Mouse (Mus musculus): ENCODE measurements around the gene Ip6k3. TPM values are rescaled to one million over a fixed set of nuclear protein-coding genes. Genes with fewer than 3 reads are reported as not detected.

Ip6k3 gene
- polyA plus RNA-seq, 1 experiment from 2014 or later: 0.18 TPM

DNA sequence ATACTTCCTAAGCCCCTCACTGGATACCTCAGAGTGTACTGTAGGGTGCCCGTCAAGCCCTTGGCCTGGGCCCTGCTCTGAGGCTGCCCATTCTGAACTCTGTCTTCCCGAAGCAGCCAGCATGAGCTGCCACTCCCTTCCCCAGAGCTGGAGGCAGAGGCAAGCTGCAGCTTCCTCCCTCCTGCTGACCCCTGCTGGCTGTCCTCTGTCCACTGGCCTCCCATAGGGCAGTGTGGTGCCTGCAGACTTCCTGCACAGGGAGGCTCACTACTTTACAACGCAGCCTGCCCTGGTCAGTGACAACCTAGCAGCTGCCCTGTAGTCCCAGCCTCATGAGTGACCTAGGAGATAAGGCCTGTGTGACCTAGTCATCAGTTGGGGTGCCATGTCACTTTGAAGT is 14.1 kb upstream of the Ip6k3 start:
- WGBS: 24% methylated on average over 3 of the region's 3 CpGs

DNA sequence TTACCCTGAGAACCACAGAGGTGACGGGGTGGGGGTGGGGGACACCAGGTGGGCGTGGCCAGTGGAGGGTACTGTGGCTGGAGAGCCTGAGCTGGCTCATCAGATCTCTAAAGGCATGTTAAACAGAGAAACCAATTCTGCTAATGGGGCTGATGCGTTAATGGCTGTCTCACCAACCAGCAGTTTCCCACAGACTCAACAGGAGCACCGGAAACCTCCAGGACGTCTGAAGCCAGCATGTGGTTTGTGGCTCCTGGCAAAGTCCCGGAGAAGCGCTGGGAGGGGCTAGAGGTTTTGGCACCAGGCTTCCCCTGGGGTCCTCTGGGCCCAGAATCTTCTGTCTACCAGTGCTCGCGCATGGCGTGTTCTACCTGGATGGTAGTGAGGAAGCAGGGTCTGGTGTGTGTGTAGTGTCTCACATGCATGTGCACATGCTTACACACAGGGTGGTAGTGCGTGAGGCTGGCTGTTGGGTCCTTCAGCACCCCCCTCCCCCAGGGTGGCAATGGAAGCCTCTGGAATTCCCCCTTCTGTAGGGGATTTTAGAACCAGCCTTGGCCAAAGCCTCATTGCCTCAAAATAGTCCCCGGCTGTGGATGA is 12.2 kb upstream of the Ip6k3 start:
- Histone ChIP-seq H3K4me2 (no peak overlapping the region), H3K36me3 (no peaks in the 10 kb centered on the region), H3K9me3 (replicated peaks) (0 out of 2 replicates have a peak, but pooled peaks cover 3% of the 10 kb centered on the region), H3K4me3 (no peak overlapping the region), H3K4me1 (replicated peaks) (peaks cover 9% of the 10 kb centered on the region; the same call in 1 of the 2 replicates), H3K9ac (no peak overlapping the region), H3K27me3 (replicated peaks) (no peaks in the 10 kb centered on the region; the same call in 1 of the 2 replicates), H3K27ac (ENCODE audit: poor library complexity, severe bottlenecking) (no peak overlapping the region)
- WGBS: 47% methylated on average over 12 of the region's 12 CpGs
- no peak for ATAC-seq (ENCODE audit: insufficient number of reproducible peaks, low FRiP score)

More for the DNA sequence above, 14.1 kb upstream of the Ip6k3 start:
- Histone ChIP-seq H3K4me3 (no peak overlapping the region), H3K9ac (no peak overlapping the region), H3K4me1 (replicated peaks) (0 out of 2 replicates have a peak, but pooled peaks cover 4% of the 10 kb centered on the region), H3K4me2 (no peak overlapping the region), H3K9me3 (replicated peaks) (0 out of 2 replicates have a peak, but pooled peaks cover 3% of the 10 kb centered on the region), H3K36me3 (no peaks in the 10 kb centered on the region), H3K27me3 (replicated peaks) (no peaks in the 10 kb centered on the region; the same call in 1 of the 2 replicates), H3K27ac (ENCODE audit: poor library complexity, severe bottlenecking) (no peak overlapping the region)
- ATAC-seq (ENCODE audit: insufficient number of reproducible peaks, low FRiP score): peak; percentile 59; the same call in 1 of the 2 replicates

- no peaks in the 10 kb centered on the region; the same call in 1 of the 2 replicates for H3K27me3 ChIP-seq (replicated peaks)
- no peak overlapping the region for H3K4me3 ChIP-seq
- H3K36me3 ChIP-seq: no peaks in the 10 kb centered on the region
- no peak for ATAC-seq (ENCODE audit: insufficient number of reproducible peaks, low FRiP score)
- H3K4me1 ChIP-seq (replicated peaks): peaks cover 9% of the 10 kb centered on the region; the same call in 1 of the 2 replicates
- H3K9ac ChIP-seq: no peak overlapping the region
- H3K27ac ChIP-seq (ENCODE audit: poor library complexity, severe bottlenecking): no peak overlapping the region
- H3K4me2 ChIP-seq: no peak overlapping the region
- H3K9me3 ChIP-seq (replicated peaks): 0 out of 2 replicates have a peak, but pooled peaks cover 3% of the 10 kb centered on the region
- WGBS: 84% methylated on average over 17 of the region's 17 CpGs
These were observed 11.0 kb upstream of the Ip6k3 start for GRCm38 (mm10) chr17:27178427-27179177.

- Histone ChIP-seq H3K4me3 (no peak overlapping the region), H3K27me3 (replicated peaks) (no peaks in the 10 kb centered on the region; the same call in 1 of the 2 replicates), H3K9ac (no peak overlapping the region), H3K9me3 (replicated peaks) (0 out of 2 replicates have a peak, but pooled peaks cover 3% of the 10 kb centered on the region), H3K4me1 (replicated peaks) (peaks cover 9% of the 10 kb centered on the region; the same call in 1 of the 2 replicates), H3K27ac (ENCODE audit: poor library complexity, severe bottlenecking) (no peak overlapping the region), H3K36me3 (no peaks in the 10 kb centered on the region), H3K4me2 (no peak overlapping the region)
- WGBS: 82% methylated on average over 9 of the region's 9 CpGs
- ATAC-seq (ENCODE audit: insufficient number of reproducible peaks, low FRiP score): no peak
These were observed 10.4 kb upstream of the Ip6k3 start for GRCm38 (mm10) chr17:27178019-27178418.

DNA sequence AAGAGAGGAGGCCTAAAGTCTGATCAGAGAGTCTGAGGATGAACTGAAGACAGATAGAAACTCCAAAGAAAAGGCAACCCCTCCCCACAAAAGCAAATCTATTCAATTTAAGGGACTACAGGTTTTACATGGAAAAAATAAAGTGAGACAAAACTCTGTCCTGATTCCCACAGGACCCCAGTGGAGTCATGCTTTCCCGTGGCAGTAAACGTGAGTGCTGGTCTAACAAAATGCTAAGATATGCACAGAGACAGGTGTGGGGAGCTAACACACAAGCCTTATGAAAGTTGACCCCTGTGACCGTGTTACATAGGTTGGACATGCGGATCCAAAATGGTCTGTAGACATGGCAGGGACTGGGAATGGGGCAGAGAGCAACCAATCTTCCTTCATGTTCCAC is 9.2 kb upstream of the Ip6k3 start:
- Histone ChIP-seq H3K9me3 (replicated peaks) (0 out of 2 replicates have a peak, but pooled peaks cover 3% of the 10 kb centered on the region), H3K36me3 (no peaks in the 10 kb centered on the region), H3K4me3 (no peak overlapping the region), H3K4me1 (replicated peaks) (peaks cover 9% of the 10 kb centered on the region; the same call in 1 of the 2 replicates), H3K27ac (ENCODE audit: poor library complexity, severe bottlenecking) (no peak overlapping the region), H3K4me2 (no peak overlapping the region), H3K27me3 (replicated peaks) (no peaks in the 10 kb centered on the region; the same call in 1 of the 2 replicates), H3K9ac (no peak overlapping the region)
- WGBS: 92% methylated on average over 4 of the region's 4 CpGs
- no peak for ATAC-seq (ENCODE audit: insufficient number of reproducible peaks, low FRiP score)

DNA sequence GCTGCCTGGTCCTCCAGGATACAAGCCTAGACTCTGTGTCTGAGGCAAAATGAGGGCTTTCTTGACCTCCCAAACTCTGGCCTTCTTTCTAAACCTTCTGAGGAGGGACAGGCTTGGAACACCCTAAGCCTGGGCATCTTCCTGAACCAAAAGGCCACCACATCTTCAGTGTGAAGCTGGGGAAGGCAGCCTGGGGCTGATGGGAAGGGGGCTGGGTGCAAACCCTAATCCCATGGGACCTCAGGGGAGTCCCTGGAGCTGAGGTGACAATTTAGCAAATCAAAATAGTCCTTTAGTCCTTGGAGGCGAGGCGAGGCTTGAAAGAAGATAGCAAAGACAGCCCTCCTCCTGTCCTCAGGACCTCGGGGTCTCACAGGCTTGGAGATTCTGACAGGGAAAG is 8.7 kb upstream of the Ip6k3 start:
- WGBS: 60% methylated on average over 3 of the region's 3 CpGs

DNA sequence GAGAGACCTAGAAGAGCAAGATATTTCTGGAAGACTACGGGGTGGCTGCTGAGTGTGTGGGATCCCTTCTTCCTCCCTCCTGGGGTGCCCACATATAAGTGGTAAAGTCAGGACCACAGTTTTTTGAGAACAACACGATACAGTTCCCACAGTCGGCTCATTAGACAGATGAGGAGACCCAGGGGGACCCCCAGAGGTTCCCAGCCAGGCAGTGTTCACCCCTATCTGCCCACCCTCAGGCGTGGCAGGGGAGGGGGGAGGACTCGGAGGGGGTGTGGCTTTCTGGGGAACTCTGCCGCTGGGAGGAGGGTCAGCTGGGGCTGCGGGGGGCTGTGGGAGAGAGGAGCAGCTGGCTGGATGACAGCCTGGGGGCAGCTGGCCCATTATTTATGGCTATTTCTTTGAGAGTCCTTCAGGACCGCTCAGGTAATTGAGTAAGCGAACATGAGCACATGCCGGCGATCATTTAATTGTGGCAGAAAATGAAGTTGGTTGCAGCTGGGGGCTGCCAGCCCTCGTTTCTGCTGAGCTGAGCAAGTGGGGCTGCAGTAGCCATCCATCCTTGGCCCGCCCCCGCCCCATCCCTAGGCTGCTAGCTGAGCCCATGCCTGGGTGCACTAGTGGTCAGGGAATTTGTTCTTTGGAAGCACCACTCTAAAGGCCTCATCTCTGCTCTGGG is 7.7 kb upstream of the Ip6k3 start:
- H3K9me3 ChIP-seq (replicated peaks): 0 out of 2 replicates have a peak, but pooled peaks cover 3% of the 10 kb centered on the region
- no peak for ATAC-seq (ENCODE audit: insufficient number of reproducible peaks, low FRiP score)
- H3K4me3 ChIP-seq: no peak overlapping the region
- H3K4me2 ChIP-seq: no peak overlapping the region
- 45% methylated on average over 14 of the region's 14 CpGs for WGBS
- H3K9ac ChIP-seq: no peak overlapping the region
- no peaks in the 10 kb centered on the region for H3K36me3 ChIP-seq
- peaks cover 4% of the 10 kb centered on the region; the same call in 1 of the 2 replicates for H3K27me3 ChIP-seq (replicated peaks)
- H3K4me1 ChIP-seq (replicated peaks): peaks cover 9% of the 10 kb centered on the region; the same call in 1 of the 2 replicates
- no peak overlapping the region for H3K27ac ChIP-seq (ENCODE audit: poor library complexity, severe bottlenecking)

More for the DNA sequence above, 8.7 kb upstream of the Ip6k3 start:
- H3K36me3 ChIP-seq: no peaks in the 10 kb centered on the region
- H3K4me1 ChIP-seq (replicated peaks): peaks cover 9% of the 10 kb centered on the region; the same call in 1 of the 2 replicates
- no peak for ATAC-seq (ENCODE audit: insufficient number of reproducible peaks, low FRiP score)
- no peak overlapping the region for H3K9ac ChIP-seq
- no peaks in the 10 kb centered on the region; the same call in 1 of the 2 replicates for H3K27me3 ChIP-seq (replicated peaks)
- H3K27ac ChIP-seq (ENCODE audit: poor library complexity, severe bottlenecking): no peak overlapping the region
- 0 out of 2 replicates have a peak, but pooled peaks cover 3% of the 10 kb centered on the region for H3K9me3 ChIP-seq (replicated peaks)
- H3K4me2 ChIP-seq: no peak overlapping the region
- no peak overlapping the region for H3K4me3 ChIP-seq

DNA sequence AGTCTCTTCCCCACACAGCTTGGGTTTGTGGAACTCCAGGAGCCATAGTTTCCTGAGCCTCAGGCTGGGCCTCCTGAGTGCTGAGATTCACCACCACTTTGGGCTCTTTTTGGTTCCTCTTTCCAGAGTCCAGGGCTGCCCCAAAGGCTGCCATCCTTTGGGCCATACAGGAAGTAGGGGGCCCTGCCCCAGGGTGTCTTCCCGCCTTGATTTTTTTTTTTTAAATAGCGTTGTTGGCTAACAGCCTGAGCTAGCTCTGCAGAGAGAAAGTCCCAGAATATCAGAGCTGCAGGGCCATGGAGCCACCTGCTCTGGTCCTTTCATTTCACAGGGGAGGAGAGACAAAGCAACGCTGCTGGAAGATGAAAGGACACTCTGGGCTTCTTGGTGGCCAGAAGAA is 6.1 kb upstream of the Ip6k3 start:
- no peak overlapping the region for H3K4me3 ChIP-seq
- ATAC-seq (ENCODE audit: insufficient number of reproducible peaks, low FRiP score): no peak
- no peaks in the 10 kb centered on the region for H3K36me3 ChIP-seq
- 0 out of 2 replicates have a peak, but pooled peaks cover 3% of the 10 kb centered on the region for H3K9me3 ChIP-seq (replicated peaks)
- 0 out of 2 replicates have a peak, but pooled peaks cover 4% of the 10 kb centered on the region for H3K27me3 ChIP-seq (replicated peaks)
- H3K27ac ChIP-seq (ENCODE audit: poor library complexity, severe bottlenecking): no peak overlapping the region
- H3K4me1 ChIP-seq (replicated peaks): peaks cover 5% of the 10 kb centered on the region; the same call in 1 of the 2 replicates
- 77% methylated on average over 3 of the region's 3 CpGs for WGBS
- H3K4me2 ChIP-seq: no peak overlapping the region
- H3K9ac ChIP-seq: no peak overlapping the region

DNA sequence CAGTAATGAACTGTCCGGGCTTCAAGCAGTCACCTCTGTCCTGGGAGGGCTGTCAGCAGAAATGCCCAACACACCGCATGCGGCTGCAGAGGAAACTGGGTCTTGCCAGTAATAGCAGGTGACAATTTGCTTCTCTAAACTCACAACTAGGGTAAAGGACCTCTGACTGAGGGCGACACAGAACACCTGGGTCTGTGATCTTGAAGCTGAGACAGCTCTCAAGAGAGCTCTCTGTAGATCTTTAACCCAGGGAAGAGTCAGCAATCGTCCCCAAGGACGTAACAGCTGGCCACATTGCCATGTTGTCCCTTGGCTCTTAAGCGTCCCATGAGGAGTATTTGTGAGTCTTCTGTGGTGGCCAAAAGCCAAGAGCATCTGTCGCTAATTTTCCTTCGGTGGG is 4.9 kb upstream of the Ip6k3 start:
- WGBS: 84% methylated on average over 9 of the region's 9 CpGs
- Histone ChIP-seq H3K9ac (no peak overlapping the region), H3K4me2 (no peak overlapping the region), H3K4me1 (replicated peaks) (peaks cover 8% of the 10 kb centered on the region), H3K4me3 (no peak overlapping the region), H3K27ac (ENCODE audit: poor library complexity, severe bottlenecking) (no peak overlapping the region), H3K9me3 (replicated peaks) (no peaks in the 10 kb centered on the region), H3K27me3 (replicated peaks) (0 out of 2 replicates have a peak, but pooled peaks cover 4% of the 10 kb centered on the region), H3K36me3 (no peaks in the 10 kb centered on the region)
- no peak for ATAC-seq (ENCODE audit: insufficient number of reproducible peaks, low FRiP score)

GRCm38 (mm10) chr17:27171121-27171520 is 3.5 kb upstream of the Ip6k3 start:
- Histone ChIP-seq H3K4me1 (replicated peaks) (peaks cover 12% of the 10 kb centered on the region), H3K9me3 (replicated peaks) (no peaks in the 10 kb centered on the region), H3K27me3 (replicated peaks) (peaks cover 14% of the 10 kb centered on the region; the same call in 1 of the 2 replicates), H3K27ac (ENCODE audit: poor library complexity, severe bottlenecking) (no peak overlapping the region), H3K36me3 (no peaks in the 10 kb centered on the region), H3K4me3 (no peak overlapping the region), H3K4me2 (no peak overlapping the region), H3K9ac (no peak overlapping the region)
- no peak for ATAC-seq (ENCODE audit: insufficient number of reproducible peaks, low FRiP score)
- 70% methylated on average over 5 of the region's 5 CpGs for WGBS
